Mouse (Mus musculus) heart, adult 8-10 months (tissue): ENCODE data around the gene Dlg2. TPM values are rescaled to one million over a fixed set of nuclear protein-coding genes. Genes with fewer than 3 reads are reported as not detected.
A peak's percentile ranks its signal among the peaks of the same experiment; 100 is the strongest.

ENCODE experiments used
- DNase-seq: peaks from one replicate; pipeline ENCODE4 v3.0.0; 2022; ENCODE audit warnings: low spot score
- total RNA-seq, 4 experiments: library from RNA; stranded (reverse); gene quantifications; 2 replicates each; pipeline ENCODE4 v1.2.4; 2022

Dlg2 gene
- total RNA-seq, 4 experiments from 2014 or later = 2.0 to 2.8 (median 2.3) TPM

GRCm38 (mm10) chr7:92455927-92456326 lies 1979.5 kb downstream of the Dlg2 start:
- DNase-seq = no peak

DNA sequence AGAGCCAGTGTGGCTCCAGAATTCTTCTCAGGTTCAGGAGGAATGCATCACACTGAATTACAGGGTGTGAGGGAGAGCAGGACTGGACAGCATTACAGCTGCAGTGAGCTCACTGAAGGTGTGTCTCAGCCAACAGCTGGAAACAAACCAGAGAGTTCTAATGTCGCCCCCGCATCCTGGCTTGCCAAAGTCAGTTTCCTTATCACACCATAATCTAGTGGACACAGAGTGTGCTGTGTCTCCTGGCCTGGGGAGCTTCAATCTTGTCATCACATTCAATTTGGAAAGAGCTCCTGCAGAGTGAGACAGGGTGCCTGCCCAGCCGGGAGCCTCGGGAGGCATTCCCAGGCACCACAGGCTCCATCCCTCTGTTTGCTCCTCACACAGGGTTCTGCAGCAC lies 1981.3 kb downstream of the Dlg2 start:
- DNase-seq = peak; percentile 48

GRCm38 (mm10) chr7:92458308-92458707 lies 1981.8 kb downstream of the Dlg2 start:
- DNase-seq = no peak

DNA sequence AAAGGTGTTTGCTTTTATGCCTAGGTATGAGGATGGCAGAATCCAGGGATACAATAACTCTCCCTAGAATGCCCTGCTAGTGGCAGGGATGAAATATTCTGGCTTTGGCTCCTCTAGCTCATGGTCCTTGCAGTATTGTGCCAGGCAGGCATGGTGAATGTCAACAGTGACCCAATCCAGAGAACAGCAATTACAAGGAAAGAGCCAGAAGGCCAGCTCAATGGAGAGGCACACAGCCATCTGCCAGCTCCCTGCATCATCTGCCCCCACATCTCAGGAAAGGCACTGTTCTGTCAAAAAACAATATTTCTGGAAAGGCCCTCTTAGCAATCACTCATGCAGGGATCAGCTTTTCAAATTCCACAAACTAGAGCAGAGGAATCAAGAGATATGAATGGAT lies 1984.1 kb downstream of the Dlg2 start:
- DNase-seq = no peak

GRCm38 (mm10) chr7:92461256-92461655 lies 1984.8 kb downstream of the Dlg2 start:
- no peak for DNase-seq

DNA sequence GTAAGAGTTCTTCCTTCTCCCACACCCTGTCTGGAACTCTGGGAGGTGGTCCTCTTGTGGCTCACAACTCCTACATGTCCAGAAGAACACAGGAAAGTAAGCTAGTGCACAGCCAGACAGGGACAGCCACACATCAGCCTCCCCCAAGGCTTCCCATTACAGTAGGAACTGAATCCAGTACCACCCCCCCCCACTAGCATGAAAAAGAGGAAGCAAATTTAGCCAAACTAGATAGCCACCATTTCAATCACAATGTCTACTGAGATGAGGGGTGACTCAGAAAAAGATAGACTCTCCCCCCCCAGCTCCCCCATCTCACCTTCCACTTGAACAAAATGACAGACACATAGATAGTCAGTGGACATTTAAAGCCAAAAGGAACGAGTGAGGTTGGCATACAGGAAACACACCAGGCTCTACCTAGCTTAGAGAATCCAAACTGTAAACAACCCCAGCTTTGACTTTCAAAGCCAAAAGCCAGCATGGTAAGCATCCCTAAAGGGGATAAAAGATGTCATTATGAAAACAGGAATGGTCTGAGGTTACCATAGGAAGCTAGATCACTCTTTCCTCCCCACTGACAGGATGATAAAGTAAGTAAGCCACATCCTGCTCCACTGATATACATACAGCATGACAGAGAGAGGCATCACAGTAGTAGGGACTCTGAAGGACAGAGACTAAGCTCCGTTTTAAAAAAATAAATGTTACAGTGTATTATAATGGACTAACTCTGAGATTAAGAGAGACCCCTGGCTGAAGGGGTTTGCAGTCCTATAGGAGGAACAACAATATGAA lies 1986.8 kb downstream of the Dlg2 start:
- DNase-seq = no peak

GRCm38 (mm10) chr7:92464290-92464689 lies 1987.8 kb downstream of the Dlg2 start:
- DNase-seq = no peak

- no peak for DNase-seq
Measured at GRCm38 (mm10) chr7:92479143-92479542, 2002.7 kb downstream of the Dlg2 start.

GRCm38 (mm10) chr7:92479748-92480147 lies 2003.3 kb downstream of the Dlg2 start:
- DNase-seq = no peak

DNA sequence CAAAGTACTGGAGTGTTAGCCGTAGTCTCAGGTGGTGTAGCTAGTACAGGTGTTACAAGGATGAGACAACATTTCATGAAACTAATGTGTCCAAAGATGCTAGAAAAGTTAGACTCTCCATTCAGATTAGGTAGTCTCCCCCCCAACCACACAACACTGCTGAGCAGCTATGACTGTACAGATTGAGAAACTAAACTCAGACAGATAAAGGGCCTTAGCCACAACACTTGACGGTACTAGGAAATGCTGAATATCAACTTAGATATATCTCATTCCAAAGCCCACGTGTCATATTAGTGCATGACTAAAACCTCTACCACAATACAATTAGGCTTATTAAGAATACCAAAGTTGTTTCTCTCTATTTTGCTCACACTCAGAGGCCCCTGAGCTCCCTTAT lies 2006.9 kb downstream of the Dlg2 start:
- DNase-seq = no peak

DNA sequence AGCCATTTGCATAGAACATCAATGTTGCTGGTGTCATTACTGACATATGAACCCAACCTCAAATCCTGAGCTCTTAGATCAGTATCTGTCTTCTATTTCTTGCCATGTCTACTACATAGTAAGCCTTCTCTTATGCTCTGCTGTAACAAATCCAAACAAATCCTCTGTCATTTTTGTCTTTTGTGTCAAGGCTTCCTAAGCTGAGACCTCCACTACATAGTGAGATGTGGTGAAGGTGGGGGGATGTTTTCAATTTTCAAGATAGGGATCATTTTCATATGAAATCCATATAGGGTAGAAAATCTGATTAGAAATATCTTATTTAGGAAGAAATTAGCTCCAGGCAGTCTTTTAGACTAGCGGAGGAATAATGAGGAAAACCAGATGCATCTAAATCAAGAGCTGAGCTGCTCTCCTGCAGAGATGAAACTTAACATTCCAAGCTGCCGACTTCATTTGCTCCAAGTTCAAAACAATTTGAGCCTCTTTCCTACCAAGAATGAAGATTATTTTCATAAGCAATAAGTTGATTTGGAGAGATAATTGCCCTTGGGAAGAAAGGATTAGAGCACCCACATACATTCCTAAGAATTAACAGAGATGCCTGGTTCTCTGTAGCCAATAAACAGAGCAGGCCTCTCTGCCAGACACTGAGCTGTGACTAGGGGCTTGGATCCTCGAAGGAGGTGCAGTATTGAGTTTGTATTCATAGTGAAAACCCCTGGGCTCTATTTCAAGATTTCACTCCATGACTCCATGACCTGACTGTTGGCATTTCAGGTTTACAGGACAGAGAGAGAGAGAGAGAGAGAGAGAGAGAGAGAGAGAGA lies 2009.6 kb downstream of the Dlg2 start:
- DNase-seq = no peak

DNA sequence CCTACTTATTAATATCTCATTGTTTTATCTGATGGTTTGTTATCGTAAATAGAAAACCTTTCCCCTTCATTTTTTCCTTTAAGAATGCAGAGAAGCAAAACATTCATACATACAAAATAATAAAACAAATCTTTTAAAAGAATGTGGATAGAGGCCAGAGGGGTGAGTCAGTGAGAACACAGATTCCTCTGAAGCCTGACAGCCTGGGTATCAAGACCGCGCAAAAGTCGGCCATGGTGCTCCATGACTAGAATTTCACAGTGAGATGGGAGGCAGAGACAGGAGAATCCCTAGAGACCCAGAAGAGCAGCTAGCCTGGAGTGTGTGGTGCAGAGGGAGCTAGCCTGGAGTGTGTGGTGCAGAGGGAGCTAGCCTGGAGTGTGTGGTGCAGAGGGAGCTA lies 2010.4 kb downstream of the Dlg2 start:
- no peak for DNase-seq

DNA sequence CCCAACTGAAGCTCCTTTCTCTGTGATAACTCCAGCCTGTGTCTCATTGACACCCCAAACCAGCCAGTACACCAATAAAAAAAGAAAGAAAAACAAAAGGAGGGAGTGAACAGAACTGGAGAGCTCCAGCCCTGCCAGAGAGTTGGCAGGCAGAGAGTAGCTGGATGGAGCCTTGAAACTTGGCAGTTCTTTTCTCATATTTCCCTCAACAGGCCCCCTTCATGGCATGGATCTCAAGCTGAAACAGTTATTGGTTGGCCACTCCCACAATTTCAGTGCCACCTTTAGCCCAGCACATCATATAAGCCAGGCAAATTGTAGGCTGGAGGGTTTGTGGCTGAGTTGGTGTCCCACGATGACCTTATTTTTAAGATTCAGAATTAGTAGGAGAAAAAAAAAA lies 2015.8 kb downstream of the Dlg2 start:
- DNase-seq = no peak

DNA sequence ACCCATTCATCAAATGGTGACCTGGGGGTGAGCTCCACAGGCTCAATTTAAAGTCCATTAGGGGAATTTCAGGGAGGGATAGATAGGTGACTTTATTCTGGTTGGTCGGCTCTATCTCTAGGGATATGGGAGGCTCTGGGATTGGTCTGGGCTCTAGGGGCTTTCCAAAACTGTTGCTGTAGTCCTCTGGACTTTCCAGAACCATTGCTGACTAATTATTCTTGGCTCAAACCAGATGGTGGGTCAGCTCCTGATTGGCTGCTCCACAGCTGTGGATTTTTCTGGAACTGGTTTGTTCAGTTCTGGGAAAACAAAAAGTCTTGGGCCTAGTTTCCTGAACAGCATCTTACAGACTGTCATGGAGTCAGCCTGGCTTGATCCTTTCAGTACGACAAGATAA lies 2017.0 kb downstream of the Dlg2 start:
- DNase-seq = peak; percentile 51

Other genes starting within 250 kb of the Dlg2 start
- gene Ccdc83, start 210.9 kb upstream of the Dlg2 start, total RNA-seq = under 1 TPM in 1 of 4 experiments, not detected in 3; 0.37 TPM
- 1 to 10 TPM; 1.6 to 2.8 (median 2.2) TPM for gene Sytl2, start 174.4 kb upstream of the Dlg2 start, total RNA-seq
- gene Ccdc89, start 50.1 kb upstream of the Dlg2 start, total RNA-seq = under 1 TPM; 0.11 to 0.35 (median 0.23) TPM
- gene Crebzf, start 33.9 kb upstream of the Dlg2 start, total RNA-seq = 10 to 100 TPM; 18.0 to 21.5 (median 20.0) TPM
- gene Tmem126a, start 19.4 kb upstream of the Dlg2 start, total RNA-seq = 100 to 1,000 TPM; 121 to 143 (median 131) TPM
- 10 to 100 TPM; 27.2 to 27.8 (median 27.7) TPM for gene Tmem126b, start 671 bp upstream of the Dlg2 start, total RNA-seq